8 mouse cellular contexts compared by ENCODE assay signal in genomic region chr4:150569834-150570571, GRCm38 (mm10).
A peak's percentile ranks its signal among the peaks of the same experiment; 100 is the strongest.
DNase-seq lines count a peak whose midpoint lies in the region; ATAC-seq lines count a peak whose summit lies in the region.

No protein-coding gene starts in this region.

- DNase-seq in lung, adult 18-20 months, result peak; percentile 48 to 57
- no peak for DNase-seq in lung, postnatal 25 days (ENCODE audit: low spot score)
- peak; percentile 49 for DNase-seq in NIH3T3 (ENCODE audit: low read depth)
- peak; percentile 77 for DNase-seq in hindbrain, embryonic 10.5 days (ENCODE audit: low spot score)
- no peak for DNase-seq in cerebellum, adult 11 months

- peak overlapping the region; percentile 65 for H3K4me2 ChIP-seq in limb, embryonic 15.5 days
- H3K4me2 ChIP-seq in midbrain, embryonic 15.5 days, result peak overlapping the region; percentile 83

- peak overlapping the region; percentile 95 for H3K27ac ChIP-seq in hindbrain, embryonic 10.5 days
- peak overlapping the region; percentile 91 for H3K27ac ChIP-seq in limb, embryonic 15.5 days
- H3K27ac ChIP-seq in midbrain, embryonic 15.5 days, result peak overlapping the region; percentile 92

- peak overlapping the region; percentile 95 for H3K9ac ChIP-seq in limb, embryonic 15.5 days
- H3K9ac ChIP-seq in midbrain, embryonic 15.5 days, result peak overlapping the region; percentile 83

- H3K9me3 ChIP-seq in hindbrain, embryonic 10.5 days, result no peaks in the 10 kb centered on the region
- no peaks in the 10 kb centered on the region for H3K9me3 ChIP-seq in limb, embryonic 15.5 days
- H3K9me3 ChIP-seq in midbrain, embryonic 15.5 days, result no peaks in the 10 kb centered on the region

- H3K36me3 ChIP-seq in hindbrain, embryonic 10.5 days, result peaks cover 30% of the 10 kb centered on the region
- H3K36me3 ChIP-seq in limb, embryonic 15.5 days, result peaks cover 14% of the 10 kb centered on the region
- no peaks in the 10 kb centered on the region for H3K36me3 ChIP-seq in midbrain, embryonic 15.5 days (replicated peaks)

- peak overlapping the region; percentile 78 for H3K4me3 ChIP-seq in hindbrain, embryonic 10.5 days
- peak overlapping the region; percentile 88 for H3K4me3 ChIP-seq in limb, embryonic 15.5 days
- H3K4me3 ChIP-seq in midbrain, embryonic 15.5 days, result peak overlapping the region; percentile 77

- peak; percentile 61 for ATAC-seq in erythroid progenitor cell, adult 5-6 weeks (replicated peaks; ENCODE audit: low FRiP score, poor library complexity, severe bottlenecking)
- ATAC-seq in limb, embryonic 15.5 days (ENCODE audit: insufficient number of reproducible peaks, low FRiP score, low TSS enrichment, low read depth), result no peak
- ATAC-seq in midbrain, embryonic 15.5 days (replicated peaks), result peak; percentile 72

- H3K27me3 ChIP-seq in hindbrain, embryonic 10.5 days (ENCODE audit: insufficient read depth, poor library complexity, severe bottlenecking), result no peaks in the 10 kb centered on the region
- H3K27me3 ChIP-seq in limb, embryonic 15.5 days, result no peaks in the 10 kb centered on the region
- H3K27me3 ChIP-seq in midbrain, embryonic 15.5 days (replicated peaks), result no peaks in the 10 kb centered on the region

- WGBS in hindbrain, embryonic 10.5 days, result 4% methylated on average over 27 of the region's 27 CpGs
- 1% methylated on average over 27 of the region's 27 CpGs for WGBS in limb, embryonic 15.5 days
- whole genome bisulfite sequencing in midbrain, embryonic 15.5 days, result under 1% methylated on average over 27 of the region's 27 CpGs

- H3K4me1 ChIP-seq in hindbrain, embryonic 10.5 days (replicated peaks), result peaks cover 46% of the 10 kb centered on the region
- peaks cover 36% of the 10 kb centered on the region for H3K4me1 ChIP-seq in limb, embryonic 15.5 days
- H3K4me1 ChIP-seq in midbrain, embryonic 15.5 days, result peaks cover 44% of the 10 kb centered on the region

Comparison
In these comparisons a context has a peak if more than half of its experiments do, and no peak if none do; other contexts are left out.
1. DNase-seq: peak in lung, adult 18-20 months (2 of 2), NIH3T3 (single experiment) and hindbrain, embryonic 10.5 days (single experiment); none in lung, postnatal 25 days (single experiment) and cerebellum, adult 11 months (single experiment).
2. Peak in every context shown above with its lines, with median percentiles within 50 percentile points of each other: H3K27ac ChIP-seq and H3K4me3 ChIP-seq.